Mouse (Mus musculus) MEL-GATA-1-ER (cell line): ENCODE measurements around the gene H2-T3.
"Not testable (repeated sequence)": the region's sequence is repeated elsewhere in the genome, so short reads cannot be mapped to it uniquely, and the experiment has no call there.

ENCODE experiments used
- DNase-seq: peaks from one replicate; pipeline ENCODE4 v3.0.0-alpha.2; 2012; ENCODE audit warnings: low read depth; ENCODE audit errors: extremely low read depth

The H2-T3 gene

DNA sequence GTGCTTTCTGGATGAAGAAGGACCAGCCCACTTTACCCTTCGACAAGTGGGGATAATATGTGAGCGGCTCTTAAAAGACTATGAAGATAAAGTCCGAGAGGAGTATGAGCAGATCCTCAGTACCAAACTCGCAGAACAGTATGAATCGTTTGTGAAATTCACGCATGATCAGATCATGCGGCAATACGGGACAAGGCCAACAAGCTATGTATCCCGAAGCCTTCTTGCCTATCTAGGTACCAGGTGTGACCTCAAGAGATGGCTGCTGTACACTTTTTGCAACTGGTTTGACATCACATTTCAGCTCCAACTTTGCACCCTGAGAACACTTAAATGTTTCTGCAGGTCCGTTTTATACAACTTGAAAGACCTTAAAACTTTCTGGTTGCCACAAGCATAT lies 10.6 kb downstream of the H2-T3 start:
- DNase-seq: not testable (repeated sequence)

DNA sequence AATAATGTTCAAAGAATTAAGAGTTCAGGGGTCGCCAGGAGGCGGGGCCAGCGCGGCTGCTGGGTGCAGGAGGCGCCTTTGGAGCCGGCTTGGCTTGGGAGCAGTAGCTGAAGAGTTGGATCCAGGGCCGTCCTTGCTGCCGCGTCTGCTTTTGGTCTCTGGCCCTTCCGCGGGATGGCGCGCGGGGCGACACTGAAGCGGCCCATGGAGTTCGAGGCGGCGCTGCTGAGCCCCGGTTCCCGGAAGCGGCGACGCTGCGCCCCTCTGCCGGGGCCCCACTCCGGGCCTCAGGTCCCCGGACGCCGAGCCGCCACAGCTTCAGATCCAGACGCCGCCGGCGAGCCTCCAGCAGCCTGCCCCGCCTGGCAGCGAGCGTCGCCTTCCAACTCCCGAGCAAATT lies 11.1 kb downstream of the H2-T3 start:
- DNase-seq: not testable (repeated sequence)

DNA sequence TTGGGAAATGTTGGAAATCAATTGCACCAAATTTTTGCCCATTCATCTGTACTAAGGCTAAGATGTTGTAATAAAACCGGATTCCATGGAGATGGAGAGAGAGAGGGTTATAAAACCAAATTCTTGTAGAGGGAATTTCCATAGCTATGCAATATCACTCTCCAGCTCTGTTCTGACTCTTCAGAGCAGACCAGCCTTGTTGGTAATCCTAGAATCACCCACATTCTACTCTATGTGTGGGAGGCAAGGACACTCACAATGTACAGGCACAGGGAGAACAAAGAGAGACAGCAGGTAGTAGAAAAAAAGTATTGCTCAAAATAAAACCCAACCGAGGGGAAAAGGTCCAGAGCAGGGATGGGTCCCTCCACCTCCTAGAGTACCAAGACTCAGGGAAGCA lies 14.0 kb downstream of the H2-T3 start:
- DNase-seq: not testable (repeated sequence)

DNA sequence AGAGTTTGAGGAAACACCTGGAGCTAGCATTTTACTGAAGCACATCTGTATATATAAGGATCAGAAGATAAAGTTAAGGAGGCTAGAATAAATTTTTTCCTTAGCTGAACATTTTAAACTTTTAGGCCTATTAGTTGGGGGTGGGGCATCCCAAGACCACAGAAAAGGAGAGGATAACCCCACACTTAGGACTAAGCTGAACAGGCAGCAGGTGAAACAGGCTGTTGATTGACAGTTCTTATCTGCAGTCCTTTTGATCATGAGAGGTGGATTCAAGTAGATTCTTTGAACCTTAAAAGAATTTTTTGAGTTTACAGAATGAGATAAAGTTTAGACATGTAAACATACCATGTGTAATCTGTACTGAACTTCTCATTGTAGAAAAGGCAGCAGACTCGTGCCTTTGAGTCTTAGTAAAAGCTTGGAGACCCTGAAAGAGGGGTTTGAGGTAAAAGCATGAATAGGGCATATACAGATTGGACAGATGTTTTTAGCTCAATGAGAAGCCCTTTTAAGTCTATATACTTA lies 19.7 kb downstream of the H2-T3 start:
- DNase-seq: no peak

DNA sequence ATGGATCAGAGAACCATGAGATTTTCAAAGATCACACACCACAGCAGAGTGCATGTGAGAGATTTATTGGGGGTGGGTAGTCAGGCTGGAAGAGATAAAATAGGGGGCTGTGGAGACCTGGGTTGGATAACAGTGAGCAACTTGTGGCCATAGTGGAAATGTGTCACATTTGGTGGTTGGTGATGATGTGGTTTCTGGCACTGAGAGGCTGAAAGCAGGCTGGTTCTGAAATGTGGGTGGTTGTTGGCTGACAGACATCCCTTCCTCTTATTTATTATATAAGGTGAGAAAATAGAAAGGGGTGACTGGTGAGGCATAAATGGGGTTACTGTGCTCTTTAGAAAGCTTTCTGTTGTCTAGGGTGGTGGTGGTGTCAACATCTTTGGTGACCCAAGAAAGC lies 20.3 kb downstream of the H2-T3 start:
- no peak for DNase-seq

DNA sequence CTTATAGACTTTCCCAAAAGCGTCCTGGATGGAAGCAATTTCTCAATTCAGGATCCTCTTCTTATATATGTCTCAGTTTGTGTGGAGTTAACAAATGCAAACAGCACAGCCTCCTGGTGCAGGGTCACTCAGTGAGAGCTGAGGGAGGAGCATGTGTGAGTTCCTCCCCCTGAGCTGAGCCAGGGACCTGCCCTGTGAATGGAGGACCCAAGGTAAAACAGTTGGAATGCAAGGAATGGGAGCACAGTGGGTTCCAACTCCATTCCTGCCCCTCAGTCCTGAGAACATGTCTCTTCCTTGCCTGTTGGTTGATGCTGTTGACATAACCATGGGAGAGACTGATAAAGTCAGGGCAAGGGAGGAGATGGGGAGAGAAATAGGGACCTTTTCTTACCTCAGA lies 21.0 kb downstream of the H2-T3 start:
- not testable (repeated sequence) for DNase-seq

- no peak for DNase-seq
Observed at GRCm38 (mm10) chr17:36168039-36168652, 21.9 kb downstream of the H2-T3 start, which contains the start of gene Gm8909. Gene Gm8909, minus strand, starts transcription at chr17:36168537.

DNA sequence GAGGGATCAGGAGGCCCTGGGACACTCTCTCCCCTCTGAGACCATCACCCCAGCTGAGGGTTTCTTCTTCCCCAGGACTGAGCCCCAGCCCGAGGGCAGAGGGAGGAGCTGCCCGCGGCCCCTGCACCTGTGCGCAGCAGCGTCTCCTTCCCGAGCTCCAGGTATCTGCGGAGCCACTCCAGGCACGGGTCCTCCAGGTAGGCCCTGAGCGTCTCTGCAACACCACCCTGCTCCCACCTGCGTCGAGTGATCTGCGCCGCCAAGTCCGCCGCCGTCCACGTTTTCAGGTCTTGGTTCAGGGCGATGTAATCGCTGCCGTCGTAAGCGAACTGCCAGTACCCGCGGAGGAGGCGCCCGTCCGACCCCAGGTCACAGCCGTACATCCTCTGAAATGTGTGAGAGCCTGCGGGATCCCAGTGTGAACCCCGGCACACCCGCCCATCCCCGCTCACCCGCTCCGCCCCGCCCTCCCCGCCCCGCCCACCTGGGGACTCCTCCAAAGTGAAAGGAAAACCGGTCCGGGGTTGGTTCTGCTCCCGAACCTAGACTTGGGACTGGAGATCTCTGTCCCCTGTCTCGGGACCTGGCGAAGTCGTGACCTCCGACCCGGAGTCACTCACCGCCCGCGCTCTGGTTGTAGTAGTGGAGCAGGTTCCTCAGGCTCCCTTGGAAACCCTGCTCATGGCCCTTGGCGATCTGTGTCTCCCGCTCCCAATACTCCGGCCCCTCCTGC lies 22.6 kb downstream of the H2-T3 start:
- no peak for DNase-seq

GRCm38 (mm10) chr17:36166901-36167300 lies 23.2 kb downstream of the H2-T3 start:
- DNase-seq: not testable (repeated sequence)

DNA sequence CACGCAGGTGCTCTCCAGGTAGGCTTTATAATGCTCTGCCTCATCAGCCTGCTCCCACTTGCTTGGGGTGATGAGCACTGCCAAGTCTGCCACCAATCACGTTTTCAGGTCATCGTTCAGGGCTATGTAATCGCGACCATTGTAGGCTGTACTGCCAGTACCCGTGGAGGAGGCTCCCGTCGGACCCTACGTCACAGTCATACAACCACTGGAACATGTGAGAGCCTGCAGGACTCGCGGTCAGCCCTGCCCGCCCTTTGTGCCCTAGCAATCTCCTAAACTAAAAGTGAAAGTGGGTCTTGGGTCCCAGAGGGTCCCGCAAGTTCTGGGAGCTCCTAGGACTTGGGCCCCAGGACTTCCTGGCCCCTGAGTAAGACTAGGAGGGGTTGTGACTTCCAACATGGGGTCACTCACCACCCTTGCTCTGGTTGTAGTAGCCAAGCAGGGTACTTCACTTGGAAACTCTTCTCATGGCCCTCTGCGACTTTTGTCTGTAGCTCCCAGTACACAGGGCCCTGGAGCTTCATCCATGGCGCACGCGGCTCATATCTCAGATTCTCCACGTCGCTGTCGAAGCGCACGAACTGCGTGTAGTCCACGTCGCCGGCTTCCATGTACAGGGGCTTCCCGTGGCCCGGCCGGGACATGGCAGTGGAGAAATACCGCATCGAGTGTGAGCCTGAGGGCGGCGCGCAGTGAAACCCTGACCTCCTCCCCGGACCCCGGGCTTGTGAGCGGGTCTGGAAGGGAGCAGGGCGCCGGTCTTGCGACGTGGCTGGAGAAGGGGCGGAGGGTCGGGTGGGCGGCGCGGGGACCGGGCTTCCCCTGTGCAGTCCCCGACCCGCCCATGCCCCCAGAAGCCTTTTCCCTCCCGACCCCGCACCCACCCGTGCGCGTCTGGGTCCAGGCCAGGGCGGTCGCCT lies 28.7 kb downstream of the H2-T3 start:
- no peak for DNase-seq

GRCm38 (mm10) chr17:36158264-36158663 lies 31.8 kb downstream of the H2-T3 start:
- not testable (repeated sequence) for DNase-seq

DNA sequence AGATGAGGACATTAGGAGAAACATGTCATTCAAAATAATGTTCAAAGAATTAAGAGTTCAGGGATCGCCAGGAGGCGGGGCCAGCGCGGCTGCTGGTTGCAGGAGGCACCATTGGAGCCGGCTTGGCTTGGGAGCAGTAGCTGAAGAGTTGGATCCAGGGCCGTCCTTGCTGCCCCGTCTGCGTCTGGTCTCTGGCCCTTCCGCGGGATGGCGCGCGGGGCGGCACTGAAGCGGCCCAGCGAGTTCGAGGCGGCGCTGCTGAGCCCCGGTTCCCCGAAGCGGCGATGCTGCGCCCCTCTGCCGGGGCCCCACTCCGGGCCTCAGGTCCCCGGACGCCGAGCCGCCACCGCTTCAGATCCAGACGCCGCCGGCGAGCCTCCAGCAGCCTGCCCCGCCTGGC lies 32.3 kb downstream of the H2-T3 start:
- DNase-seq: not testable (repeated sequence)

DNA sequence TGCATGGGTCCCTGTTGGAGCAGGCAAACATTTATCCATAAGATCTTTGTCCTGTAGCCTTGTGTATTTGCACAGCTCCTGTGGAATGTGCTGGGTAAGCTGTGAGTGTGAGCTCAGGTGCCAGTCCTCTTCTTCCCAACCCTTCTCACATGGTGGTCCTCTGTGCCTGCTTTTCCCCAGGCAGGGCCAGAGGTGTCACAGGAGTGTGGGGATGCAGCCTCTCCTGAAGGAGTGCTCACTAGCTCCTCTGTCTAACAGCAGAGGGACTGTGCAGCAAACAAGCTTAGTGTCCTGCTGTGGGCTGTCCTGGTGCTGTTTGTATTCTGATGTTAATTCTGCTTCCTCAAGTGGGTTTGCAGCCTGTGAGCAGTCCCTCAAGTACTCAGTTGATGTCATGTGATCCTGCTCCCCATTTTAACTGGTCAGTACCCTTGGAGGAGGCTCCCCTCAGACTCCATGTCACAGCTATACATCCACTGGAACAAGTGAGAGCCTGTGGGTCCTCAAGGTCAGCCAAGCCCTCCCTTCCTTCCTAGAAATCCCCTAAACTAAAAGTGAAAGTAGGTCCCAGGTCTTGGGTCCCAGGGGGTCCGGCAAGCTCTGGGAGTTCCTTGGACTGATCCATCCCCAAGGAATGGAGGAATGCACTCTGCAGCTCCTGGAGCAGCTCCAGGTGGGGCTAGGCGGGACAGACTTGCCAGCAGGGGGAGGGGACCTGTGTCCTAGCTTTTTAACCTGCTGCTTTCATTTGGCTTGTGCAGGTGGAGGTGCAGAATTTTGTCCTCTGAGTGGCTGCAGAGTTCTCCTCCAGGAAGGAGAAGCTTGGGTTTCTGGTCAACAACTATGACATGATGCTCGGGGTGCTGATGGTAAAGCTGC lies 35.6 kb downstream of the H2-T3 start:
- no peak for DNase-seq

- DNase-seq: not testable (repeated sequence)
Observed at GRCm38 (mm10) chr17:36151200-36151599, 38.9 kb downstream of the H2-T3 start.

GRCm38 (mm10) chr17:36148468-36148867 lies 41.6 kb downstream of the H2-T3 start:
- DNase-seq: not testable (repeated sequence)

GRCm38 (mm10) chr17:36146937-36147336 lies 43.1 kb downstream of the H2-T3 start:
- not testable (repeated sequence) for DNase-seq

- DNase-seq: not testable (repeated sequence)
Observed at GRCm38 (mm10) chr17:36145861-36146156, 44.3 kb downstream of the H2-T3 start.

DNA sequence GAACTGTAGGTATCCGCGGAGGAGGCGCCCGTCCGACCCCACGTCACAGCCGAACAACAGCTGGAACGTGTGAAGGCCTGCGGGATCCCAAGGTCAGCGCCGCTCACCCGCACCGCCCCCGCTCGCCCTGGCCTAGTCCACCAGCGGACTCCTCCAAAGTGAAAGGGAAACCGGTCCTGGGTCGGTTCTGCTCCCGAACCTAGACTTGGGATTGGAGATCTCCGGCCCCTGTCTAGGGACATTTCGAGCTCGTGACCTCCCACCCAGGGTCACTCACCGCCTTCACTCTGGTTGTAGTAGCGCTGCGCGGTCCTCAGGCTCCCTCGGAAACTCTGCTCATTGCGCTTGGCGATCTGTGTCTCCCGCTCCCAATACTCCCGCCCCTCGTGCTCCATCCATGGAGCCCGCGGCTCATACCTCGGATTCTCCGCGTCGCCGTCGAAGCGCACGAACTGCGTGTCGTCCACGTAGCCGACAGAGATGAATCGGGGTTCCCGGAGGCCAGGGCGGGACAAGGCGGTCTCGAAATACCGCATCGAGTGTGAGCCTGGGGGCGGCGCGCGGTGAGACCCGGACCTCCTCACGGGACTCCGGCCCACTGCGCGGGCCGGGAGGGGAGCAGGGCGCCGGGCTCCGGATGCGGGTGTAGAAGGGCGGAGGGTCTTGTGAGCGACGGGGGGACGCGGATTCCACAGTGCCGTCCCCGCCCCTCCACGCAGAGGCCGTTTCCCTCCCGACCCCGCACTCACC lies 44.8 kb downstream of the H2-T3 start:
- no peak for DNase-seq

DNA sequence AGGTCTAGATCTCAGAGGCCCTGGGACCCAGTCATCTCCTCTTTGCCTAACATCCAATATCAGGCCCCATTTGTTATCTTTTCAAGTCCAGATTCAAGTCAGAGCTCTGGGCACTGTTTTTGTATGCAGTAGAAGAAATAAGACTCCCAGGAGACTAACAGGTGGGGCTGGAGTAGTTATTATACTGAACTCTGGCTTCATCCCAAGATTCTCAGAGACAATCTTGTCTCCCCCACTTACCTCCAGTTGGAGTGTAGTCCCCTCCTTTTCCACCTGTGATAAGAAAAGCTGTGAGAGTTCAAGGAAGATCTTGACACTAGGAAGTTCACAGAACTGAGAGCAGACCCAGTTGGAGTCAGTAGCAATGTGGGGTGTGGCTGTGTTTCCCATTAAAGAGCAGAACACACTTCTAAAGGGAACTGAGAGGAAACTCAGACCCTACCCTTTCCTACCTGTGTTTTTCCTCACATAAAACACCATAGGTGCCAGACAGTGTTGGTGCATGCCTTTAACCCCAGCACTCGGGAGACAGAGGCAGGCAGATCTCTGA lies 53.7 kb downstream of the H2-T3 start:
- DNase-seq: not testable (repeated sequence)
